Mouse (Mus musculus): Measurements from ENCODE around the gene Arl6. TPM values are rescaled to one million over a fixed set of nuclear protein-coding genes. Genes with fewer than 3 reads are reported as not detected.

The Arl6 gene
- total RNA-seq, 4 experiments from 2014 or later = 9.2 to 14.2 (median 11.5) TPM

DNA sequence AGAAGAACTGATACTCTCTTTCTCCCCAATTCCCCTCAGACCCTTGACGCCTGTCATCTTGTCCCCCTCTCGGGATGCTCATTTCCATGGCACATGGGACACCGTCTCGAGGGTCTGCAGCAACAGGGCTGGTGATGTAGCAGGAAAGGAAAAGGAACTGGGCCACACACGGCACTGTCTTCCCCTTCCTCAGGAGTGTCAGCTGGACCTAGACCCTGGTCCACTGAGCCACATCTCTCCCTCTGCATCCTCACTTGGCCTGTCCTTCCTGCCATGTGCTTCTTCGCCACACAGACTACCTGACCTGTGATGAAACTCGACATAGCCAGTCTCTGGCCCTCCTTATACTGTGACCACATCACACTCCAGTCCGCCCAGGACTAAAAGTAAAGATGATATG lies 52.3 kb downstream of the Arl6 start:
- no peak for DNase-seq

- no peak for DNase-seq
Measured at GRCm38 (mm10) chr16:59586276-59586675, 52.9 kb downstream of the Arl6 start.

DNA sequence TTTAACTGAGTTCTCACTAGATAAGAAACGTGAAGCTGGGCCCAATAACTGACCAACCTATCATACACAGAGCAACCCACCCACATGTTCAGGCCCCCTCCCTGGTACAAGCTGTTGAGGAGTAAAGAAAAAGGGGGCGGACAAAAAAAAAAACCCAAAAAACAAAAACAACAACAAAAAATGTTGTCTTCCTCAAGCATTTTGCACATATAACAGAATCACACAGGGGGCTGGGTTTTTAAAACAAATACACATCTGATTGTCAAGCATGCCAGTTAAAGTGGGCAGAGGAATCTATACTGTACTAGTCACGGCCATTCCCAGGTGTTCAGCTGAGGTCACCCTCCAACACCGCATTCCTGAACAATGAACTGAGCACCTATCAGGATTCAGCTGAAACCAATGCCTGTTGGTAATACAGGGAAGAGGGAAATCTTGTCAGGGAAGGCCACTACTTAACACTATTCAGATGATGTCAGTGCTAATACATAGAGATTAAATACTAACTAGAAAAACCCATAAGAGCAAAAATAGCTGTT lies 53.4 kb downstream of the Arl6 start:
- DNase-seq = no peak

DNA sequence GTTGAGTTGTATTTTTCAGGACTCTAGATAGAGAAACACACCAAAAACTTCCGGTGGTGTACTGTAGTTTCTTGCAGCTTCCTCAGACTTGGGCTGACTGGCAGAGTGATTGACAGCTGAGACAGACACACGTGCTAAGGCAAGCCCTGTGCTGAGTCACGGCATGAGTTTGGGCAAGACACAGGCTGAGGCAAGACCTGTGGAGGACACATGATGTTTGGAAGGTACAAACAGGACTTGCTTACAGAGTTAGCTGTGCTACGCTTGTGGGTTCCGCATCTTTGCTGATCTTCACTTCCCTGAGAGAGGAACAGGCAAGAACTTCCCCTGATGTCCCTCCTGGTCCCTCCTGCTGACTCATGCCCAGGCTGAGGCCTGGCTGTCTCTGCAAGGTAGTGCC lies 55.7 kb downstream of the Arl6 start:
- DNase-seq = peak; percentile 19

DNA sequence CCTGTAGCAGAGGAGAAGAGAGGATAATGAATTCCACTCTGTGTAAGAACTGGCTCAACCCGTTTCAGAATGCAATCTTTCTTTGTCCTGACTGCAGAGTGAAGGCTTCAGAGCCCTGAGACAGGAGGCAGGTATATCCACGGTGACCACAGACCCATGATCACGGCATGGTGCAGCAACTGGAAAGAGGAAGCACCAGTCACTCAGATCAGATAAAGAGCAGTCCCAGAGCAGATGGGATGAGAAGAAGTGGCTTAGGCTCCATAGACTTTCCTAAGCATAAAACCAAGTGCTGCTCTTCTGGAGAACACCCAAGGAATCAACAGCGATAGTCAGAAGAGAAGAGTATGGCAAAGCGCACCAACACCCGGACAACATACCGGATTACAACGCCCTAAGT lies 60.0 kb downstream of the Arl6 start:
- no peak for DNase-seq

DNA sequence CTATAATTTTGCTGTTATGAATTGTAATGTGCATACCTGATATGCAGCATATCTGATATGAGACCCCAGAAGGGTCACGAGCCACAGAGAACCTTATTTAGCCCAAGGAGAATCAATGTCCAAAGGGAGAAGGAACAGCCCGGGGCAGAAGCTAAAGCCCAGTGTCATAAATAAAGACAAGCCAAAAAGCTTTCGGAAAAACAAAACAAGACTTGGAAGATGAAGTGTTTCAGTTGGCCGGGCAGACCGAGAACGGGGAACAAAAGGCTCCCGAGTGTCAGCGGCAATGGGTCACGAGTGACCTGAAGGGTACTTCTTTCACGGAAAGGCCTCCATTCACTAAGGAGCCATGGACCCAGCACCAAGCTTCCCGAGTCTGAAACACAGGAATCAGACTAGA lies 65.2 kb downstream of the Arl6 start:
- no peak for DNase-seq

DNA sequence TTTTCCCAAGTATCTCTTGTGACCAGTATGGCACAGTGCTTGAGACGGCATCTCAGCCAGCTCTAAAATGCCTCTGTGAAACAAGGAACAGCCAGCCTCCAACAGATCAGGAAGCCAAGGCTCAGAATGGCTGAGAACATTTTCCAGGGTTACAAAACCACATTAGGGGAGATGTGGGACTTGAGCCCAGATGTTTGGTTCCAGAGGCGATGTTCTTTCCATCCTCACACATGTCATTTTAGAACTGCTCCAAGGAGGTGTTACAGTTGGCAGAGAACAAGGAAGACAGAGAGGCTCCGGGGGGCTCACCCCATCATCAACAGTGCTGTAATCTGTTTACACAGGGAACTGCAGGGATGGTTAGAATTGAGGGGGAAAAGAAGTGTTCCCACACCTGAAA lies 66.5 kb downstream of the Arl6 start:
- no peak for DNase-seq

DNA sequence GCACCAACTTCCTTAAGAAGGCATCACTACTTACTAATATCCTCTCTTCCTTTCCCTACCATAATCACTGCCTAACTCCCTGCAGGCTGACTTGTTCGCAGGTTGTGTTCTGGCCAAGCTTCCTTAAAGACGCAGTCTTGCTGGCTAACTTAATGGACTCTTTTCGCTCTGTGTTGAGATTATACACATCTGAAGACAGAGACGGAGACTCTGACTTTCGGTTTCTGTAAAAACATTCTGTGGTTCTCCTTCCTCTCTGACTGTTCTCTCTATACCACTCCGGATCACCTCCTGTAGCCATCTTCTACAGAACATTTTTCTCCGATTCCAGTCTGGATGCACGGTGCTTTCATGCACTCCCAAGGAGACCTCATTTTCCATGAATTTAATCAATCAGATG lies 68.4 kb downstream of the Arl6 start:
- no peak for DNase-seq

DNA sequence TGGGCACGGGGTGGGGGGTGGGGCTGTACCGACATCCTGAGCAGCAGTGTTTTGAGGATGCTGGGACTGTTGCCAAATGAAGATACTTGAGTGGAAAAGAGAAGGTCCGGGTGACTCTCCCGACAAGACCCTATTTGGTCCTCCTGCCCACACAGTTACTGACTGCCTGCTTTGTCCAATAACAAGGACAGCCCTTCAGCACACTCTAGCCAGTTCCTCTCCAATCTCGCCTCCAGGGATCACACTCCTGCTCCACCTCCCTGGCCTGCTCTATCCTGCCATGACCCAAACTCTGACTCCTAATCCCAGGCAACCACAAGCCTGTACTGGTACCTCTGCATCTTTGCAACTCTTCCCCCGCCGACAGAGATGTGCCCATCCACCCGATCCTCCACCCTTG lies 69.4 kb downstream of the Arl6 start:
- DNase-seq = no peak

- no peak for DNase-seq
Measured at GRCm38 (mm10) chr16:59567721-59568381, 71.3 kb downstream of the Arl6 start.

GRCm38 (mm10) chr16:59566437-59566836 lies 72.8 kb downstream of the Arl6 start:
- no peak for DNase-seq

- DNase-seq = no peak
Measured at GRCm38 (mm10) chr16:59565631-59566030, 73.6 kb downstream of the Arl6 start.

GRCm38 (mm10) chr16:59564025-59564424 lies 75.2 kb downstream of the Arl6 start:
- DNase-seq = no peak

Other genes with a start within 250 kb of the Arl6 start
- not detected for gene Gabrr3, start 232.1 kb downstream of the Arl6 start, total RNA-seq (2022)
- 10 to 100 TPM; 24.6 to 28.2 (median 26.8) TPM for gene Riox2, start 167.6 kb downstream of the Arl6 start, total RNA-seq (2022)
- gene Crybg3, start 38.4 kb downstream of the Arl6 start, total RNA-seq (2022) = 10 to 100 TPM; 13.9 to 23.2 (median 19.0) TPM

Measured in adrenal gland, adult 8-10 months (tissue).